Mouse (Mus musculus) cerebellum, adult 11-12 months (tissue): ENCODE results near the gene Slc25a41.

Experiments used
- DNase-seq: peaks from one replicate; pipeline ENCODE4 v3.0.0; 2022

Gene Slc25a41

GRCm38 (mm10) chr17:56990115-56990746, 51.2 kb downstream of the Slc25a41 start, which contains the start of gene Clpp:
Gene Clpp, plus strand, starts transcription at chr17:56990305.
- peak; percentile 93 for DNase-seq

GRCm38 (mm10) chr17:56989467-56990114, 51.9 kb downstream of the Slc25a41 start:
- DNase-seq, result peak; percentile 61

- DNase-seq, result peak; percentile 50
Measured at GRCm38 (mm10) chr17:56988921-56989430, 52.5 kb downstream of the Slc25a41 start.

- peak; percentile 40 for DNase-seq
Measured at GRCm38 (mm10) chr17:56988441-56988840, 53.0 kb downstream of the Slc25a41 start.

- no peak for DNase-seq
Measured at GRCm38 (mm10) chr17:56986105-56986805, 55.2 kb downstream of the Slc25a41 start.

- no peak for DNase-seq
Measured at GRCm38 (mm10) chr17:56985656-56986055, 55.8 kb downstream of the Slc25a41 start.

GRCm38 (mm10) chr17:56984886-56985285, 56.6 kb downstream of the Slc25a41 start:
- DNase-seq, result peak; percentile 17
